8 mouse cellular contexts compared by ENCODE assay signal in genomic region chr2:173789945-173790804, GRCm38 (mm10). TPM values are rescaled to one million over a fixed set of nuclear protein-coding genes. Genes with fewer than 3 reads are reported as not detected.
DNase-seq lines count a peak whose midpoint lies in the region; ATAC-seq and TF ChIP-seq lines count a peak whose summit lies in the region.

No protein-coding gene starts in this region.

- H3K79me2 ChIP-seq in myocyte (ENCODE audit: control insufficient read depth, insufficient read depth) = no peaks in the 10 kb centered on the region

- ATAC-seq in forebrain, embryonic 12.5 days (ENCODE audit: low FRiP score) = peak; percentile 78

- peaks cover 43% of the 10 kb centered on the region for H3K4me1 ChIP-seq in forebrain, embryonic 12.5 days

- intact Hi-C loops in heart, postnatal 25 days (cut with DNase I) = no loop called here

- peak; percentile 37 for DNase-seq in ovary, adult 18-20 months (ENCODE audit: low spot score)
- no peak for DNase-seq in ovary, postnatal 10 days (ENCODE audit: low spot score)
- DNase-seq in heart, postnatal 25 days (ENCODE audit: low spot score) = peak; percentile 41
- DNase-seq in kidney, postnatal 4 days = peak; percentile 66 to 78
- DNase-seq in spleen, postnatal 10 days (ENCODE audit: low spot score in 2 of 2) = no peak
- DNase-seq in spleen, adult 18-20 months = no peak

- no peaks in the 10 kb centered on the region for H3K9me3 ChIP-seq in forebrain, embryonic 12.5 days

- H3K4me3 ChIP-seq in forebrain, embryonic 12.5 days (replicated peaks) = no peak overlapping the region
- no peak overlapping the region for H3K4me3 ChIP-seq in myocyte

- no peaks in the 10 kb centered on the region for H3K36me3 ChIP-seq in forebrain, embryonic 12.5 days (replicated peaks)
- H3K36me3 ChIP-seq in myocyte (ENCODE audit: control insufficient read depth, insufficient read depth) = no peaks in the 10 kb centered on the region

- peak overlapping the region; percentile 47 for H3K27ac ChIP-seq in forebrain, embryonic 12.5 days

- 18% methylated on average over 22 of the region's 23 CpGs for WGBS in forebrain, embryonic 12.5 days

- peak overlapping the region; percentile 38 for H3K4me2 ChIP-seq in forebrain, embryonic 12.5 days
- peak overlapping the region; percentile 58 for H3K4me2 ChIP-seq in myocyte (ENCODE audit: low read depth)

- peak overlapping the region; percentile 45 for H3K9ac ChIP-seq in forebrain, embryonic 12.5 days

- no peak for TF ChIP-seq POLR2A in myocyte (IDR thresholded peaks at IDR 0.05; ENCODE audit: insufficient read length, low read depth)

- no peaks in the 10 kb centered on the region for H3K27me3 ChIP-seq in forebrain, embryonic 12.5 days
- no peaks in the 10 kb centered on the region for H3K27me3 ChIP-seq in myocyte (ENCODE audit: control insufficient read depth, insufficient read depth, insufficient read length)

- no peak overlapping the region for H3ac ChIP-seq in myocyte (ENCODE audit: control insufficient read depth, insufficient read length)

TF ChIP-seq in myocyte, 11 proteins besides CTCF, POLR2A, EP300 and RAD21:
- peak in 1 of 3 experiments; percentile 18 for TF ChIP-seq MYOG (IDR thresholded peaks at IDR 0.05; ENCODE audit: control insufficient read depth in 1 of 3, insufficient read depth in 1 of 3, insufficient read length in 2 of 3, low read depth in 2 of 3)
- no peak for TF ChIP-seq MYOD1 (IDR thresholded peaks at IDR 0.05; ENCODE audit: control insufficient read depth in 1 of 3, insufficient read length in 2 of 3, low read depth in 2 of 3)

RNA-seq across cellular contexts. Expression of gene Vapb, which starts 52.9 kb away (rescaled TPM):
- 11.0 and 13.8 TPM in 2 replicates for polyA plus RNA-seq in forebrain, embryonic 12.5 days (2016; fragmentation: Nextera tagmentation; extraction: Ambion mirVana)
- 100 to 1,000 TPM; 128 TPM for total RNA-seq in heart, postnatal 25 days (2021)
- 53.8 TPM for polyA plus RNA-seq in myocyte (2012; fragmentation: generic; extraction: Trizol)

Comparison
In these comparisons a context has a peak if more than half of its experiments do, and no peak if none do; other contexts are left out.
1. DNase-seq: peak in ovary, adult 18-20 months (single experiment), heart, postnatal 25 days (single experiment) and kidney, postnatal 4 days (2 of 2); none in ovary, postnatal 10 days (single experiment), spleen, postnatal 10 days (0 of 2) and spleen, adult 18-20 months (0 of 2).